Mouse (Mus musculus): Measurements from ENCODE around the gene Pias3. TPM values are rescaled to one million over a fixed set of nuclear protein-coding genes. Genes with fewer than 3 reads are reported as not detected.
"Not testable (repeated sequence)": the region's sequence is repeated elsewhere in the genome, so short reads cannot be mapped to it uniquely, and the experiment has no call there.

Pias3 gene
- polyA plus RNA-seq (2014; fragmentation: Nextera tagmentation; extraction: Ambion mirVana): 25.2 and 28.2 TPM in 2 replicates

- Histone ChIP-seq H3K9ac (ENCODE audit: low read depth, low read length) (peak within 1 kb of the TSS; percentile 87), H3K27me3 (ENCODE audit: control insufficient read depth, insufficient read depth, low read length) (no peaks in the 10 kb centered on the region), H3K9me3 (ENCODE audit: control insufficient read depth, low read length) (no peaks in the 10 kb centered on the region), H3K27ac (ENCODE audit: low read depth, low read length) (peak within 1 kb of the TSS; percentile 94), H3K4me2 (replicated peaks; ENCODE audit: low read depth, low read length) (peak within 1 kb of the TSS; percentile 70), H3K36me3 (ENCODE audit: control insufficient read depth, insufficient read depth, low read length) (no peaks in the 10 kb centered on the region), H3K4me3 (ENCODE audit: low read depth, low read length) (peak within 1 kb of the TSS; percentile 77), H3K4me1 (replicated peaks; ENCODE audit: control insufficient read depth, insufficient read depth, low read length) (0 out of 2 replicates have a peak, but pooled peaks cover 3% of the 10 kb centered on the region)
- DNase-seq (ENCODE audit: low spot score): peak; percentile 82
- peak; percentile 76 for ATAC-seq (ENCODE audit: low FRiP score)
- 0% methylated on average over 35 of the region's 35 CpGs for WGBS
Measured at GRCm38 (mm10) chr3:96696198-96696765, at the start of gene Pias3. Pias3 (plus strand) TSS chr3:96696384.

GRCm38 (mm10) chr3:96647365-96647764, 48.8 kb upstream of the Pias3 start:
- no peak overlapping the region for H3K27ac ChIP-seq (ENCODE audit: low read depth, low read length)
- DNase-seq (ENCODE audit: low spot score) (no peak), ATAC-seq (ENCODE audit: low FRiP score) (no peak)
- H3K36me3 ChIP-seq (ENCODE audit: control insufficient read depth, insufficient read depth, low read length): no peaks in the 10 kb centered on the region
- H3K27me3 ChIP-seq (ENCODE audit: control insufficient read depth, insufficient read depth, low read length): no peaks in the 10 kb centered on the region
- H3K4me3 ChIP-seq (ENCODE audit: low read depth, low read length): no peak overlapping the region
- no peaks in the 10 kb centered on the region for H3K9me3 ChIP-seq (ENCODE audit: control insufficient read depth, low read length)
- no peaks in the 10 kb centered on the region for H3K4me1 ChIP-seq (replicated peaks; ENCODE audit: control insufficient read depth, insufficient read depth, low read length)
- H3K4me2 ChIP-seq (replicated peaks; ENCODE audit: low read depth, low read length): no peak overlapping the region
- no peak overlapping the region for H3K9ac ChIP-seq (ENCODE audit: low read depth, low read length)
- 75% methylated on average over 3 of the region's 3 CpGs for WGBS

GRCm38 (mm10) chr3:96660901-96661300, 35.3 kb upstream of the Pias3 start:
- no peak overlapping the region for H3K27ac ChIP-seq (ENCODE audit: low read depth, low read length)
- H3K9me3 ChIP-seq (ENCODE audit: control insufficient read depth, low read length): no peaks in the 10 kb centered on the region
- no peak overlapping the region for H3K4me3 ChIP-seq (ENCODE audit: low read depth, low read length)
- ATAC-seq (ENCODE audit: low FRiP score) (no peak), DNase-seq (ENCODE audit: low spot score) (no peak)
- H3K27me3 ChIP-seq (ENCODE audit: control insufficient read depth, insufficient read depth, low read length): no peaks in the 10 kb centered on the region
- H3K36me3 ChIP-seq (ENCODE audit: control insufficient read depth, insufficient read depth, low read length): no peaks in the 10 kb centered on the region
- 88% methylated on average over 2 of the region's 2 CpGs for WGBS
- H3K4me2 ChIP-seq (replicated peaks; ENCODE audit: low read depth, low read length): no peak overlapping the region
- no peaks in the 10 kb centered on the region; the same call in 1 of the 2 replicates for H3K4me1 ChIP-seq (replicated peaks; ENCODE audit: control insufficient read depth, insufficient read depth, low read length)
- H3K9ac ChIP-seq (ENCODE audit: low read depth, low read length): no peak overlapping the region

- no peak for ATAC-seq (ENCODE audit: low FRiP score)
- WGBS: 53% methylated on average over 8 of the region's 8 CpGs
- Histone ChIP-seq H3K4me2 (replicated peaks; ENCODE audit: low read depth, low read length) (peak overlapping the region; percentile 37; the same call in 1 of the 2 replicates), H3K4me3 (ENCODE audit: low read depth, low read length) (no peak overlapping the region), H3K4me1 (replicated peaks; ENCODE audit: control insufficient read depth, insufficient read depth, low read length) (no peaks in the 10 kb centered on the region; the same call in 1 of the 2 replicates), H3K27me3 (ENCODE audit: control insufficient read depth, insufficient read depth, low read length) (no peaks in the 10 kb centered on the region), H3K27ac (ENCODE audit: low read depth, low read length) (no peak overlapping the region), H3K36me3 (ENCODE audit: control insufficient read depth, insufficient read depth, low read length) (no peaks in the 10 kb centered on the region), H3K9me3 (ENCODE audit: control insufficient read depth, low read length) (no peaks in the 10 kb centered on the region), H3K9ac (ENCODE audit: low read depth, low read length) (no peak overlapping the region)
- DNase-seq (ENCODE audit: low spot score): peak; percentile 24
Measured at GRCm38 (mm10) chr3:96662731-96663316, 33.4 kb upstream of the Pias3 start.

GRCm38 (mm10) chr3:96663432-96664239, 32.5 kb upstream of the Pias3 start:
- no peaks in the 10 kb centered on the region for H3K36me3 ChIP-seq (ENCODE audit: control insufficient read depth, insufficient read depth, low read length)
- DNase-seq (ENCODE audit: low spot score) (peak; percentile 91), ATAC-seq (ENCODE audit: low FRiP score) (peak; percentile 80; the same call in 1 of the 2 replicates)
- no peak overlapping the region; the same call in 1 of the 2 replicates for H3K9ac ChIP-seq (ENCODE audit: low read depth, low read length)
- H3K4me2 ChIP-seq (replicated peaks; ENCODE audit: low read depth, low read length): peak overlapping the region; percentile 37
- H3K9me3 ChIP-seq (ENCODE audit: control insufficient read depth, low read length): no peaks in the 10 kb centered on the region
- H3K27me3 ChIP-seq (ENCODE audit: control insufficient read depth, insufficient read depth, low read length): no peaks in the 10 kb centered on the region
- no peak overlapping the region for H3K27ac ChIP-seq (ENCODE audit: low read depth, low read length)
- WGBS: 7% methylated on average over 15 of the region's 18 CpGs
- no peak overlapping the region; the same call in 1 of the 2 replicates for H3K4me3 ChIP-seq (ENCODE audit: low read depth, low read length)
- no peaks in the 10 kb centered on the region; the same call in 1 of the 2 replicates for H3K4me1 ChIP-seq (replicated peaks; ENCODE audit: control insufficient read depth, insufficient read depth, low read length)

- H3K36me3 ChIP-seq (ENCODE audit: control insufficient read depth, insufficient read depth, low read length); H3K9ac ChIP-seq (ENCODE audit: low read depth, low read length); H3K4me1 ChIP-seq (replicated peaks; ENCODE audit: control insufficient read depth, insufficient read depth, low read length); H3K4me3 ChIP-seq (ENCODE audit: low read depth, low read length); H3K9me3 ChIP-seq (ENCODE audit: control insufficient read depth, low read length); DNase-seq (ENCODE audit: low spot score); H3K27ac ChIP-seq (ENCODE audit: low read depth, low read length); H3K27me3 ChIP-seq (ENCODE audit: control insufficient read depth, insufficient read depth, low read length); ATAC-seq (ENCODE audit: low FRiP score); H3K4me2 ChIP-seq (replicated peaks; ENCODE audit: low read depth, low read length): not testable (repeated sequence)
- WGBS: 89% methylated on average over 7 of the region's 7 CpGs
Measured at GRCm38 (mm10) chr3:96665732-96666363, 30.3 kb upstream of the Pias3 start.

GRCm38 (mm10) chr3:96666916-96667315, 29.3 kb upstream of the Pias3 start:
- no peak for ATAC-seq (ENCODE audit: low FRiP score)
- 88% methylated on average over 5 of the region's 5 CpGs for WGBS

GRCm38 (mm10) chr3:96667316-96667715, 28.9 kb upstream of the Pias3 start:
- no peak overlapping the region for H3K4me2 ChIP-seq (replicated peaks; ENCODE audit: low read depth, low read length)
- H3K36me3 ChIP-seq (ENCODE audit: control insufficient read depth, insufficient read depth, low read length): no peaks in the 10 kb centered on the region
- no peak overlapping the region for H3K4me3 ChIP-seq (ENCODE audit: low read depth, low read length)
- peaks cover 2% of the 10 kb centered on the region; the same call in 1 of the 2 replicates for H3K4me1 ChIP-seq (replicated peaks; ENCODE audit: control insufficient read depth, insufficient read depth, low read length)
- H3K27me3 ChIP-seq (ENCODE audit: control insufficient read depth, insufficient read depth, low read length): no peaks in the 10 kb centered on the region
- no peaks in the 10 kb centered on the region for H3K9me3 ChIP-seq (ENCODE audit: control insufficient read depth, low read length)
- H3K9ac ChIP-seq (ENCODE audit: low read depth, low read length): no peak overlapping the region
- H3K27ac ChIP-seq (ENCODE audit: low read depth, low read length): no peak overlapping the region
- WGBS: 48% methylated on average over 1 of the region's 1 CpGs
- ATAC-seq (ENCODE audit: low FRiP score) (no peak), DNase-seq (ENCODE audit: low spot score) (no peak)

More at GRCm38 (mm10) chr3:96666916-96667315, 29.3 kb upstream of the Pias3 start:
- no peak overlapping the region for H3K27ac ChIP-seq (ENCODE audit: low read depth, low read length)
- H3K9ac ChIP-seq (ENCODE audit: low read depth, low read length): no peak overlapping the region
- H3K4me3 ChIP-seq (ENCODE audit: low read depth, low read length): no peak overlapping the region
- no peaks in the 10 kb centered on the region for H3K9me3 ChIP-seq (ENCODE audit: control insufficient read depth, low read length)
- peaks cover 2% of the 10 kb centered on the region; the same call in 1 of the 2 replicates for H3K4me1 ChIP-seq (replicated peaks; ENCODE audit: control insufficient read depth, insufficient read depth, low read length)
- no peaks in the 10 kb centered on the region for H3K36me3 ChIP-seq (ENCODE audit: control insufficient read depth, insufficient read depth, low read length)
- no peaks in the 10 kb centered on the region for H3K27me3 ChIP-seq (ENCODE audit: control insufficient read depth, insufficient read depth, low read length)
- no peak overlapping the region for H3K4me2 ChIP-seq (replicated peaks; ENCODE audit: low read depth, low read length)
- no peak for DNase-seq (ENCODE audit: low spot score)
